12 mouse cellular contexts compared by ENCODE assay signal in the genomic region with DNA sequence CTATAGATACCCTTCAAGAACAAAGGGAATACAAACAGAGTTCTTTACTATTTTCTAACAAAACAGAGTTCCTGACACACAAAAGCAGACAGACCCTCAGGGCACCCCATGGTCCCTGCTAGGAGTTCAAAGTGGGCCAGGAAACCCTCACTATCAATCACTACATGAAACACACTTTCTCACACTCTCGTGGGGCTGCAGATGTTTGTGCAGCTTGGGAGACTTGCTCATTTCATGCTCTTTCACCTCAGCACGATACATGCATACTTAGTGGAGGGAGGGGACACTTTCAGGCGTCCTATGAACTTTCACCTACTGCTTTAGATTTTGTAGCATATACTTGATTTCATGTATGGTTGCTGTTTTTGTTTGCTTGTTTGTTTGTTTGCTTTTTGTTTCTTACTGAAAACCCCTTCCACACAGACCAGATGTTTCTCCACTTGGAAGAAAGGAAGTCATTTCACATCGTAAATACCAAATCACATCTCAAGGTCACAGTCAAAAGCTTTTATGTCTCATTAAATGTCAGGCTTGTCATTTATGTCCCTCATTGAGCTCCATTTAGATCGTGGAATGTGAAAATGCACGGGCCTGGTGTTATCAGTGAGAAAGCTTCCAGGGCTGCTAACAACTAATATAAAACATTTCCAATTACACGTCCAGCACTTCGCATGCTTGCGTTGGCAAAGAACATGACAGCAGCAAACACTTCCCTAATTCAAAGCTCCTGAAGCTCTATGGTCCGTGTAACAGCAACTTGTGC.
DNase-seq lines count a peak whose midpoint lies in the region; ATAC-seq and TF ChIP-seq lines count a peak whose summit lies in the region.
"Had no signal": no experiment of that assay in that cellular context is flagged by ENCODE, and none has a peak within 500 bp of the region (broad histone marks: within the 10 kb centered on the region; RNA-seq: fewer than 3 reads in every experiment).

No protein-coding gene starts in this region.

- H3K79me2 ChIP-seq in heart, adult 2 months (replicated peaks; ENCODE audit: control insufficient read depth, insufficient read depth, low read length): no peaks in the 10 kb centered on the region

- no peak for TF ChIP-seq CTCF in heart, adult 2 months (IDR thresholded peaks at IDR 0.05)

- peaks cover 2% of the 10 kb centered on the region; the same call in 1 of the 2 replicates for H3K36me3 ChIP-seq in heart, adult 2 months (ENCODE audit: control insufficient read depth, insufficient read depth, low read length)
- no peaks in the 10 kb centered on the region for H3K36me3 ChIP-seq in neural tube, embryonic 12.5 days
- H3K36me3 ChIP-seq: G1E; midbrain, embryonic 10.5 days had no signal

- no peaks in the 10 kb centered on the region for H3K27me3 ChIP-seq in heart, adult 2 months (ENCODE audit: control insufficient read depth, insufficient read depth, low read length)
- H3K27me3 ChIP-seq in neural tube, embryonic 12.5 days (replicated peaks): no peaks in the 10 kb centered on the region

- no peak overlapping the region for H3K9ac ChIP-seq in heart, adult 2 months (ENCODE audit: low read depth, low read length)
- H3K9ac ChIP-seq in neural tube, embryonic 12.5 days: no peak overlapping the region

- DNase-seq in heart, adult 2 months: no peak
- no peak for DNase-seq in heart, postnatal 14 days
- peak; percentile 5 to 7 for DNase-seq in kidney, postnatal 4 days
- DNase-seq in kidney, adult 11 months: no peak
- peak; percentile 25 for DNase-seq in embryo, embryonic 9.5 days (ENCODE audit: extremely low spot score)
- DNase-seq in adipocyte (ENCODE audit: low spot score): no peak
- DNase-seq: cerebellum, adult 11 months; right cerebral cortex, postnatal 25 days had no signal

- WGBS in heart, adult 2 months: 34% methylated on average over 10 of the region's 10 CpGs
- WGBS in neural tube, embryonic 12.5 days: 23% methylated on average over 10 of the region's 10 CpGs

- no peaks in the 10 kb centered on the region for H3K9me3 ChIP-seq in neural tube, embryonic 12.5 days
- H3K9me3 ChIP-seq: G1E; midbrain, embryonic 10.5 days had no signal

- H3K4me1 ChIP-seq in heart, adult 2 months (ENCODE audit: control insufficient read depth, insufficient read depth, low read length): peaks cover 2% of the 10 kb centered on the region
- peaks cover 5% of the 10 kb centered on the region; the same call in 1 of the 2 replicates for H3K4me1 ChIP-seq in neural tube, embryonic 12.5 days
- H3K4me1 ChIP-seq: midbrain, embryonic 10.5 days had no signal

- H3K4me3 ChIP-seq in heart, adult 2 months: no peak overlapping the region
- no peak overlapping the region for H3K4me3 ChIP-seq in neural tube, embryonic 12.5 days
- H3K4me3 ChIP-seq: layer of hippocampus, adult 2 months; midbrain, embryonic 10.5 days had no signal

- TF ChIP-seq POLR2A in heart, adult 2 months (IDR thresholded peaks at IDR 0.05; ENCODE audit: insufficient read depth, low read depth, low read length): no peak

- intact Hi-C loops in heart, adult 2 months (cut with DNase I): no loop called here
- intact Hi-C loops in heart, postnatal 14 days (cut with DNase I): no loop called here

- no peak overlapping the region for H3K4me2 ChIP-seq in neural tube, embryonic 12.5 days (replicated peaks)

- H3K27ac ChIP-seq in heart, adult 2 months: peak overlapping the region; percentile 7; the same call in 1 of the 2 replicates
- no peak overlapping the region for H3K27ac ChIP-seq in neural tube, embryonic 12.5 days
- H3K27ac ChIP-seq: layer of hippocampus, adult 2 months; midbrain, embryonic 10.5 days had no signal

- TF ChIP-seq EP300 in heart, adult 2 months (IDR thresholded peaks at IDR 0.05; ENCODE audit: insufficient read depth, low read depth, low read length): no peak

- ATAC-seq in neural tube, embryonic 12.5 days (ENCODE audit: low FRiP score, low read depth): peak; percentile 50

Comparison
In these comparisons a context has a peak if more than half of its experiments do, and no peak if none do; other contexts are left out.
1. DNase-seq: peak in kidney, postnatal 4 days (2 of 2) and embryo, embryonic 9.5 days (single experiment); none in heart, adult 2 months (0 of 2), heart, postnatal 14 days (0 of 2), kidney, adult 11 months (single experiment) and adipocyte (single experiment).